Mouse (Mus musculus): ENCODE results near the gene Gucy2f.
"Not testable (repeated sequence)": the region's sequence is repeated elsewhere in the genome, so short reads cannot be mapped to it uniquely, and the experiment has no call there.

The Gucy2f gene

DNA sequence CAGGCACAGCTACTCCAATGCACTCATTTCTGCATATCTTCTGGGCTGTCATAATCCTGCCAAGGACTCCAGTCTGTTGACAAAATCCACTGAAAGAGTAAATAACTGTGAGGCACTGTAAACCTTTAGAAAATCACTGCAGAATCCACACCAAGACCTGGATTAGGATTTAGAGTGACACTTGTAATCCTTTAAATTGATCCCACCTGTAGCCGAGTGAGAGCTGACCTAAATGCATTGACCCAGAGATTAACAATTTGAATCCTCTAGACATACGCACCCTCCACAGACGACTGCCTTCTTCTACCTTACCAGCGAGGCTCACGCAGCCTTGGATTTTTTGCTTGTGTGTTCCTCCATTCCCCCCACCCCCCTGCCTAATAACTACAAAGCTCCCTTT is at the start of gene Gucy2f:
Gene Gucy2f, minus strand, starts transcription at position 101 of the 400 bp plus-strand sequence.
- no peak for DNase-seq

DNA sequence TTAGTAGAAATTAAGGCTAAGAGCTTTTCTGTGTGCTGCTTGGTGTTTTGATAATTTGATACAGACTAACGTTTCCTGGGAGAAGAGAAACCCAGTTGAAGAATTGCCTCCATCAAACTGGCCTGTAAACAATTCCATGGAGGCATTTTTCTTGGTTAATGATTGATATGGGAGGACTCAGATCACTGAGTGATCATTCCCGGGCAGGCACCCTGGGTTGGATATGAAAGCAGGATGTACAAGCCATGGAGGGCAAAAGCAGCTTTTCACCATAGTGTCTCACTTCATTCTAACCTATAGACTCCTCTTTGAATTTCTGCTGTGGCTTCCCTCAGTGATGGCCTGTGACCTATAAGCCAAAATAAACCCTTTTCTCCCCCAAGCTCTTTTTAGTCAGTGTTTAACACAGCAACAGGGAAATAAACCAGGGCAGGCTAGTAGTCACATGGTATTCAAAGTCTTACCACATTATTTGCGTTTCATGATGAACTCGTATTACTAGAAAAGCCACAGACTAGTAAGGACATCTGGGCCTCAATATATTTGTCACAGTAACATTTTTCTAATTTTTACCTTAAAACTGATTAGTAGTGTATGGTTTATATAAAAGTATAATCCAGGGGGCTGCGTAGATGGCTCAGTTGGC is 49.1 kb upstream of the Gucy2f start:
- DNase-seq = no peak

DNA sequence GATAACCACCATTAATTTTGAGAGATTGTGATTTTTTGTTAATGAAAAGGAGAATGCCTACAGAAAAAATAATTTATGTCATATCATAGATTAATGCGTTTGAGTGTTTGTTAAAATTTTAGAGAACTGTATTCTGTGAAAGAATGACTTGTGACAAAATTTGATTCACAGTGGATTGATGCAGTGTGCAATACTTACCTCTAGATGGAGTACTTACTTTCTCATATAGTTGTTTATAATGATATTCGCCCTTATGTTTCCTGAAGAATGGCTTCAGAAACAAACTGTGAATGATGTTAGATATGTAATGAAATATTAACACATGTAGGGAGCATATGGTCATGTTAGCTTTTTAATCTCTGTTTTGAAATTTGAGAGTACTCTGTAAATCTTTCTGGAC is 40.4 kb upstream of the Gucy2f start:
- DNase-seq = peak in 1 of 2 experiments; percentile 22

DNA sequence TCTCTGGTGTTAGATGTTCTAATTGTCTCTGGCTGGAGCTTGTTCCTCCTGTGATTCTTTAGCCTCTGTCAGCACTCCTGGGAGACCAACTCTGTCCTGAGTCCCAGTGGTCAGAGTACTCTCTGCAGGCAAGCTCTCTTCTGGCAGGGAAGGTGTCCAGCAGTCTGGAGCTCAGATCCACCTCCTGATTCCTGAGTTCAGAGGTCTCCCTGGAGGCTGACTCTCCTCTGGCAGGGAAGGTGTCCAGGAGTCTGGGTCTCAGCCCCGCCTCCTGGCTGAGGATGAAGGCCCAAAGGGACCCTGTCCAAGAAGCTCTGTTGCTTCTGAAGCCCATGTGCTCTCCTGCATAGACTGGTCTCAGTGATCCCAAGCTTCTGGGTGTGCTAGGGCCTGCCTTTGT is 39.4 kb upstream of the Gucy2f start:
- DNase-seq = not testable (repeated sequence)

DNA sequence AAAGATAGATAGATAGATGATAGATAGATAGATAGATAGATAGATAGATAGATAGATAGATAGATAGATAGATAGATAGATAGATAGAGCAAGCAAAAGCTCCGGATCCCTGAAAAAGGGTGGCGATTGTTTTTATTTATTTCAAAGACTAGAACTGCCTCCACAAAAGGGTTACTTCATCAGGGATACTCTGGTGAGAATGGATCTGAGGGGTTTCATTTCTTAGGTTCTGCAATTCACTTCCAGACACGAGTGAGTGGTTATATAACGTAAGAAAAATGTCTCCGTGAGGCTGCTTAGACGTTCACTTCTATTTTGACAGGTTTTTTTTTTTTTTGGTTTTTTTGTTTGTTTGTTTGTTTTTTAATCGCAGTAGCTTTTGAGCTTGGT is 32.0 kb upstream of the Gucy2f start:
- DNase-seq = no peak

DNA sequence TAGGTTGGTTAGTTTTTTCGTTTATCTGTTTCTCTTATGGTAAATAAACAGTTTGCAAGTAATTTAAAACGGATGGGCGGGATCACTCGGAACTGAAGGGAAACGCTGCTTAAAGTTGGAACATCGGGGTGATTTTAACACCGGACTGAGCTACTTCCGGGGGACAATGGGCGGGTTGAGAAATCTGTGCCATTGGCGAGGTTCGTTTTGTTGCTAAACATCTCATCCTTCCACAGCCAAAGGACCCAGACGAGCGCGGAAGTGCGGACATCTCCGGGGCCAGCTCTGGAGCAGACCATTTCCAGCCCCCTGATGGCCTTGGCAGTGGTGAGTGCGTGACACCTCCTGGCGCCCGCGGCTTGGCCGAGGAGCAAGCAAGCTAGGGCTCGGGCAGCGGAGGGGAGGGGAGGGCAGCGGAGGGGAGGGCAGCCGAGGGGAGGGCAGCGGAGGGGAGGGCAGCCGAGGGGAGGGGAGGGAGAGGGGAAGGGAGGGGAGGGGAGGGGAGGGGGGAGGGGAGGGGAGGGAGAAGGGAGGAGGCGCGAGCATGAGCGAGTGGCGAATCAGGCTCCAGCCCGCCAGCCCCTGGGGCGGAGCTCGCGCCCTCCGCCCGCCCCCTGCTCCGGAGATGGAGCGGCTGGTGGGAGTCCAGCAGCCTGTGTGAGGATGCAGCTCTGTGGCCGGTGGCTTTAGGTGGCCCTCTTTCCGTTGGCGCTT is 31.5 kb upstream of the Gucy2f start:
- peak; percentile 87 to 92 for DNase-seq

DNA sequence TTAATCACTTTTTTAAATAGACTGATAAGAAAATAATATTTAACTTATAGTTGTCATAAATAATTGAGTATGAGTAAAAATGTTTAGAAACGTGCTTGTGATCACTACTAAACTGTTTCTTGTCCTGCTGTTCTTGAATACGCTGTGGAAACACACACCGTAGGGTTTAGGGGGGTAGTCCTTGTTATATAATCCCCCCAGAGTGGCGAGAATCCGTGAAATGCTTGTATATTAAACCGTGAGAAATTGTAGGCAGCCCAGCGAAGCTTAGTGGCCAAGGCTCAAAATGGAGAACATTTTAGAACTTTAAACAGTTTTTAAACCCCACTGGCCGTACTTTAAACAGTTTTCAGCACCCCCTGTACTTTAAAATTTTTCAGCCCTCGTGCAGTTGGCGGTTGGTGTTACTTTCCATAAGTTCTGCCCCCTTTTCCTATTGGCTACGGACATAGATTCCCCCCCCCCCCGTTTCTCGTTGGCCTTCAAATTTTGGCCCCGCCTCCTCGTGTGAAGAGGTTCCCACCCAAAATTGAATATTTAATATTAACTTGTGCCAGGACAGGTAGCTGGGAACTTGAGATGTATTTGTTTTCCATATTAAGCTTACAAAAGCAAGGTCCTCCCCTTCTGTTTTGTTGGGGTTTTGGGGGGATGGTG is 30.8 kb upstream of the Gucy2f start:
- peak; percentile 53 to 55 for DNase-seq

DNA sequence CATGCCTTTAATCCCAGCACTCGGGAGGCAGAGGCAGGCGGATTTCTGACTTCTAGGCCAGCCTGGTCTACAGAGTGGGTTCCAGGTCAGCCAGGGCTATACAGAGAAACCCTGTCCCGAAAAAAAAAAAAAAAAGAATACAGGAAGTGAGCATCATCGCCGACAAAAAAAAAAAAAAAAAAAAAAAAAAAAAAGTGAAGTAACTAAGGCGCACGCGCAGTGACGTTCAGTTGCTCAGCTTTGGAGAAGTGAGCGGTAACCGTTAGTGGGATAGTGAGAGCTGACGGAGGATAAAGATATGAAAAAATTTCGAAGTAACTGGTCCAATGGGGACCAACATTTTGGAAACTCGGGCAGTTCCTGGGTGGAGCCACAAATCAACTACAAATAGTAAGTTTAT is 29.8 kb upstream of the Gucy2f start, which contains the start of gene Nxt2:
Gene Nxt2, plus strand, starts transcription at position 229 of the 400 bp plus-strand sequence.
- no peak for DNase-seq

DNA sequence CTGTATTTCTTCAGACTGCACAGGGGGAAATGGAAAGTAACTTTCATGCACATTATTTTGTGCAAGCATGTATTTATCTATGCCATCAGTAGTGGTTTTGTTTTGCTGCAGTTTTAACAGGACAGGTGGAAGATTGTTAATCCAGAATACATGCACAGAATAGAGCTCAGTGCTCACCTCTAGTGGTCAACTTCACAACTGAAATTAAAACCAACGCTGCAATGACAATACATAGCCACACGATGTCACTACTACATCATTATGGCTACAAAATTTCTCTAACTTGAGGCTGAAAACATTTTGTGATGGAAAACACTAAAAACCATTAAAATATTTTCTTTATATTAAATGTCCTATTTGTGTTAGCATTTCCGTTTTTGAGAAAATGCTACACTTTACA is 3.6 kb upstream of the Gucy2f start:
- DNase-seq = peak; percentile 45 to 54

DNA sequence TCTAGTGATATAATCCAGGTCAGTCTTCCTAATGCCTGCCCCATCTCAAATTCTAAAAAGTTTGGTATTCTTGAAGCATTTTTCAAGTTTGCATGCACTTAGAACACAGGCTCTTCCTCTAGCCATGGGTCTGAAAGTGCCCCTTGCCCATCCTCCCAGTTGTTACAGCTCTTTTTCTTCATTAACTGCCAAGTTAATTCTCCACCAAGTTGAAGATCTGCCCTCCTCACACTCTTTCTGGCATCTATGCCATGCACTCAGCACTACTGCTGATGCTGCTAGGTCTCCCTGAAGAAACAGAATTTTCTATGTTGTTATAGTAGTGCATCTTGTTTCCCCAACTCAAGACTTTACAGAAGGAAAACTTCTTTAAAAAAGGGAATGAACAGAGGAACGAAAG is 1.2 kb downstream of the Gucy2f start:
- no peak for DNase-seq

DNA sequence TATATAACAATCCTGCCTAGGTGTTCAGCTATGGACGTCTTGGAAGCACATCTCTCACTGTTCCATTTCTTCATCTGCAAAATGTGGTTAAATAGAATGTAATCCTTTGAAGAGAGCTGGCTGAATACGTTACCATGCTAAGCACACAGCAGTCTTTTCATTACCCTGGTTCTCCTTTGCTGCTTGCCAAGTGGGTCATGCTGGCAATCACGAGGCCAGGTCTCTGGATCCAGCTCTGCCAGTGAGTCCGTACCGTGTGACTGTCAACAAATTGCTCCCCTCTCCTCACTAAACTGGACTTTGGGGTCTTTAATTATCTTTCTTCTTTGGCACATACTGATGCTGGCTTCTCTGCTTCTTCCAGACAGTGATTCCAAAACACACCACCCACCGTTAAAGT is 2.3 kb downstream of the Gucy2f start:
- DNase-seq = peak; percentile 32 to 44

DNA sequence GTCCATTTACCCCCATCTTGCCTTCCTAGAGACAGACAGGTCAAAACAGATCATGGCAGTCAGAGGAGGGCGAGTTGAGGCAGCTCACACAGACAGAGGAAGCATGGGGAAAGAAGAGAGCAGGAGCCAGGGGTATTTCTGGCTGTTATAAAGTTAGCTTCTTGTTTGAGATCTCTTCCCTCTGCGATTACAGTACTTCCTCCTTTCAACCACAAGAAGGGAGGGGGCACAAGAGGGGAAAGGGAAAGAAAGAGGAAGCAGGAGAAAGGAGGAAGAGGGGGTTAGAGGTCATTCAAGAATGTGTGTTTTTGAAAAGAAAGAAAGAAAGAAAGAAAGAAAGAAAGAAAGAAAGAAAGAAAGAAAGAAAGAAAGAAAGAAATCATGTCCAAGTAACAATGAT is 6.4 kb downstream of the Gucy2f start:
- no peak for DNase-seq

DNA sequence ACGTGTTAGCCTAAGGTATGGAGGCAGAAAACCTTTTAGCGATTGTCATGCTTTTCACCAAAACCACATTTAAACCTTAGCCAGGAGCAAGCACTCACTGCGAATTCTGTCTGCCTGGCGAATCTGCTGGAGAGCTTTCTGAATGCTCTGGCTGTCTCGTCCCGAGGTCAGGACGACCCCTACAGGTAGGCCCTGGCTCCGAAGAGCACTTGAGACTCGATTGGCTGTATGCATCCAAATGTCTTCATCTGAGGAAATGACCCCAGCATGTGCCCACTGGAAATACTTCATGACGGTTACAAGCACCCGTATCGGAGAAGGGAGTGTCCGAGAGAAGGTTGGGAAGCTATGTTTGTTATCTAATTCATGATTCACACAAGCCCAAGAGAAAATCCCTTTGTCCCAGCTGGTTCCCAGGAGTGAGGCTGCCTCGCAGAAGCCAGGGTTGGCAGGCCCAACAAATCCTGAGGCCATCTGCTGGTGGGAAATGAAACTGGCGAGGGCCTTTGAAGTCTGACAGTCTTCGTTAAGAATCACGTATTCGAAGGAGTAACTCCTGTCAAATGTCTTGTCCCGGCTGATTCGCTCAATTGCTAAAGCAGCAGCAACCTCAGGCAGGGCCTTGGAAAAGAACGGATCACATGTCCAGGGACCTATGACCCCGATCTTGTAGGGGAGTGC is 7.6 kb downstream of the Gucy2f start:
- peak; percentile 78 to 80 for DNase-seq

DNA sequence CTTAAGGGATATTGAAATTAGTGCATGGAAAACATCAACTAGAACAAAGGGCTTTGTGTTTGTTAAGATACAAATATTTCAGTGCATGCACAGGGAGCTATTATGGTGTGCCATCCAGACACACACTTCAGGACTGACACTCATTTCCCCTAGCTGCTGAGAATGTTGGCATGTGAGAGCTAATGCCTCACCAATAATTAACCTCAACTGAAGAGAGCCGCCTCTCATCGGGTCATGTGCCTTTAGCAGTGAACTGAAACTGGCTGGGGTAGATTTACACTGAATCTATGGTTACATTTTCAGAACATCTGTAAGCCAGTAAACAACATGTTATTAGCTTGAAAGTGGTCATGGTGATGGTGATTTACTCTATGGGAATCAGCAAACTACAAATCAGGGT is 14.7 kb downstream of the Gucy2f start:
- DNase-seq = no peak

DNA sequence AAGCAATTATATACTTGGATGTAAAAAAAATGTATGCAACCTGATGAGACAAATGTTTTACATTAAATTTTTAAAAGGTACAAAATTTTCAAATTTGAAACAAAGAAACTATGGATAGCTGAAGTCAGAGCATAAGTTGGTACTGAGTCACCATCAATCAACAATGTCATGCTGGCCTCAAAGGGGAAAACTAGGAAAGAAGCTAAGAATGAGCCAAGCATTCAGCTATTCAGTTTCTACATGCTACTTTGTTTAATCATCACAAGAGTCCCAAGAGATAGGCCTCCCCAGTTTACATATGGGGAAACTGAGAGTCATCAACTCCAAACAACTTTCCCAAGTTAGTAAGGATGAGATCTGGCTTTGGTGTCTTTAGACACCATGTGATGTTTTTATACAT is 19.8 kb downstream of the Gucy2f start:
- no peak for DNase-seq

DNA sequence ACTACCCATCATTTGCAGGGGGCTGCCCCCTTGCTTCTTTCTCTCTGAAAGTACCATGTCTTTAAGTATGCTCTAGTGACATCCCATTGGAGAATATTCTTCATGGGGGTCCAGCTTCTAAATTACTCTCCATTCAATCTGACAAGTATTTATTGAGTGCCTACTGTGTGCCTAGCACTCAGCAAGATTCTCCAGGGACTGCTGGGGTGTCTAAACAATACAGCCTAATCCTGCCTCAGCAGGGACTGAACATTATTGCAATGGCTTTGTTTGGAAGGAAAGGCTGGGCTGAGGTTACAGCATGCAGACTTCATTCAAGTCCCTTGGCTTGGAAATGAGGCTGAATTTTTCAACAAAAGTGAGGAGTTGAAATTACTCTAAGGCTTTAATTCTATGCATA is 81.0 kb downstream of the Gucy2f start:
- no peak for DNase-seq

DNA sequence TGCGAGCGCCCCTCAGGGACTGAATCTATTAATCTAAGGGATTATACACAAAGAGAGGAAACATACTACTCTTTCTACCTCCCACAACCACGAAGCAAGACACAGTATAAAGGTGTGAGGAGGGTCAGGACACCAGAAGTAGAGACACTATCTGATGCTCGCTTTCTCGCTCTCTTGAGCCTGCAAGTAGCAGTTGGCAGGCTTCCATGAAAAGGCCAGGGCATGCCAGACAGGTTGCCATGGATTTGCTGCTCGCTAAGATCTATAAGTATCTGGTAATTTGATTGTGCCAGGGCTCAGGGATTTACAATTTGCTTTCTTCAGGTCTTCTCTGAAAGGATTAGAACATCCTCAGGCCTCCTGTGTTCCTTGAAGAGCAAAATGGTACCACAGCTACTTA is 85.5 kb downstream of the Gucy2f start:
- DNase-seq = peak; percentile 66 to 68

DNA sequence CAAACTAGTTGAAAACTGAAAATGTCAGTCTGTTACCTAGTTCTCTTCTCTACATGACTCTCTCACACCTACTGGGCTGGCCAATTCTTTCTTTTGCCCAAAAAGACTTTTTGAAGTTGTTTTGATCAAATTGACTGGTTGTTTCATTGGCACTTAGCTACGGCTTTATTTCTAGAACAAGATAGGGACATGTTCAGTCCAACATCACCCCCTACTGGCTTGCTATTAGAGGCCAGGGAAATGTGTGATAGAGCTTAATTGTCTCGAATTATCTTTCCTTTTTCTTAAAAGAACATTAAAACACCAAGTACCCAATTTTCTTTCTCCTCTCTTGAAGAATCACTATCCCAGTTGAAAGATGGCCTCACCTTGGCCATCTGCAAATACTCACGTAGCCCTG is 99.8 kb downstream of the Gucy2f start:
- DNase-seq = peak; percentile 51 to 62

DNA sequence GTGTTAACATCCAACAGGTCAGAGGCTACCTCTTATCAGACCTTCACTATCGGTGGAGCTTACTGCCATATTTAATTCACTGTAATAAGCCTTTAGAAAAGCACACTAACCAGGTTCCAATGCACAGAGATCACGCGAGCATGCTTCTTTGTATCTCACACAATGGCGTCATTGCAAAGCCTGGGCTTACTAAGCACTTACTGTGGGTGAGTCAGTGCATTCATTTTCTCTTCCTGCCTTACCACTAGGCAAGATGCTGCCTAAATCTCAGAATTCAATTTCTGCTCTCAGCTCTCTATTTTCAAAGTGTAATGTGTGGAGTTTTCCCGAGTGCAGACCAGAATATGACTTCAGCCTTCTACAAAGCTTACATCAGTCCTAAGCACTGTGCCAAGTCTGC is 101.2 kb downstream of the Gucy2f start:
- no peak for DNase-seq

DNA sequence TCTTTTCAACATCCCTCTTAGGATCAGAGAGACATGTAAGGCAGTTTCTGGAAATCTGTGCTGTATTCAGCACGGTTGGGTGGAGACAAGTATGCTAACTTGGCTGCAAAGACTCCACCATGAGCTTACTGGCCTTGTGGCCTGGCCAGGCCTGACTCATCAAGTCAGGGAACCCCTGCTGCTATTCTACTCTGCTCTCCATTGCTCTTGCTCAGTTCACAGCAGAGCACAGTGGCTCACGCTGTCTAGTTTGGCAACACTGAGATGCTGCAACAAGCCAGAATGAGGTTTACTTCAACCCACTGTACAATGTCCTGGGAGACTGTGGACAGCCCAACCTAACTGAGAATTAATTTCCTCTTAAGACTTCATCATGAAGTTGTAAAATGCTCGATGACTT is 134.1 kb downstream of the Gucy2f start:
- peak; percentile 22 to 31 for DNase-seq

Data from cerebellum, postnatal 10 days (tissue).